Mouse (Mus musculus): ENCODE data around the gene Nek1.

- no peak for TF ChIP-seq POLR2A (IDR thresholded peaks at IDR 0.05; ENCODE audit: borderline replicate concordance, extremely low read depth, low read depth, low read length)
- TF ChIP-seq CTCF (IDR thresholded peaks at IDR 0.05; ENCODE audit: insufficient read depth, low read length): no peak
Measured at GRCm38 (mm10) chr8:61178594-61179140, 185.7 kb downstream of the Nek1 start.

Measured in lung, adult 2 months (tissue).